In genomic region chr13:96414384-96414783, GRCm38 (mm10) we compare ENCODE assay signal across 36 mouse cellular contexts. TPM values are rescaled to one million over a fixed set of nuclear protein-coding genes. Genes with fewer than 3 reads are reported as not detected.
"Had no signal": no experiment of that assay in that cellular context is flagged by ENCODE, and none has a peak within 500 bp of the region (broad histone marks: within the 10 kb centered on the region; RNA-seq: fewer than 3 reads in every experiment).

No protein-coding gene starts in this region.

- H3K9me3 ChIP-seq: heart, embryonic 12.5 days; heart, embryonic 13.5 days; heart, embryonic 15.5 days; hindbrain, embryonic 10.5 days; hindbrain, embryonic 12.5 days; hindbrain, embryonic 13.5 days; hindbrain, embryonic 15.5 days; intestine, embryonic 15.5 days; kidney, embryonic 15.5 days had no signal

- H3K4me3 ChIP-seq: heart, embryonic 12.5 days; heart, embryonic 13.5 days; heart, embryonic 15.5 days; hindbrain, embryonic 10.5 days; hindbrain, embryonic 12.5 days; hindbrain, embryonic 13.5 days; hindbrain, embryonic 15.5 days; intestine, embryonic 15.5 days; kidney, embryonic 15.5 days; layer of hippocampus, adult 2 months; left cerebral cortex, adult 2 months had no signal

- ATAC-seq: hindbrain, embryonic 16.5 days; hindbrain, postnatal 0 days; inflammation-experienced regulatory T-cells, adult 6 months; intestine, embryonic 15.5 days; intestine, embryonic 16.5 days; intestine, postnatal 0 days had no signal

- DNase-seq: heart, postnatal 10 days; heart, postnatal 14 days; heart, postnatal 36 days; kidney, adult 11 months; kidney, adult 18-20 months; kidney, adult 2 months; kidney, adult 8-10 months; kidney, adult 9 months; kidney, postnatal 10 days; kidney, postnatal 14 days; kidney, postnatal 25 days; kidney, postnatal 36 days; kidney, postnatal 4 days; layer of hippocampus, adult 9-11 months; layer of hippocampus, postnatal 36 days had no signal

- H3K27ac ChIP-seq: heart, embryonic 13.5 days; heart, embryonic 15.5 days; hindbrain, embryonic 10.5 days; hindbrain, embryonic 12.5 days; hindbrain, embryonic 13.5 days; hindbrain, embryonic 14.5 days; hindbrain, embryonic 15.5 days; hindbrain, postnatal 0 days; intestine, embryonic 15.5 days; kidney, embryonic 15.5 days; kidney, postnatal 0 days; layer of hippocampus, adult 2 months; left cerebral cortex, adult 2 months had no signal

- H3K9ac ChIP-seq: heart, embryonic 12.5 days; heart, embryonic 13.5 days; heart, embryonic 15.5 days; hindbrain, embryonic 12.5 days; hindbrain, embryonic 13.5 days; hindbrain, embryonic 14.5 days; hindbrain, embryonic 15.5 days; intestine, embryonic 15.5 days; kidney, embryonic 15.5 days had no signal

- H3K27me3 ChIP-seq: heart, embryonic 12.5 days; heart, embryonic 13.5 days; heart, embryonic 15.5 days; hindbrain, embryonic 12.5 days; hindbrain, embryonic 13.5 days; hindbrain, embryonic 15.5 days; intestine, embryonic 15.5 days; kidney, embryonic 15.5 days had no signal

- H3K4me2 ChIP-seq: heart, embryonic 12.5 days; heart, embryonic 13.5 days; heart, embryonic 15.5 days; hindbrain, embryonic 12.5 days; hindbrain, embryonic 13.5 days; hindbrain, embryonic 14.5 days; hindbrain, embryonic 15.5 days; intestine, embryonic 15.5 days; kidney, embryonic 15.5 days had no signal

- H3K4me1 ChIP-seq: heart, embryonic 12.5 days; heart, embryonic 13.5 days; heart, embryonic 15.5 days; hindbrain, embryonic 10.5 days; hindbrain, embryonic 12.5 days; hindbrain, embryonic 13.5 days; hindbrain, embryonic 15.5 days; intestine, embryonic 15.5 days; kidney, embryonic 15.5 days had no signal

RNA-seq across cellular contexts. Expression of gene Ankdd1b, which starts 56.6 kb away (rescaled TPM):
- total RNA-seq: hindbrain, postnatal 0 days; layer of hippocampus, postnatal 25 days had no signal
- polyA plus RNA-seq: hindbrain, embryonic 10.5 days; hindbrain, embryonic 11.5 days; hindbrain, embryonic 14.5 days; hindbrain, embryonic 15.5 days; inflammation-experienced regulatory T-cells, adult 6 months; kidney, embryonic 16.5 days had no signal
